Mouse (Mus musculus) myocyte (in vitro differentiated cells): ENCODE measurements at regions not wholly inside any gene's neighbourhood (a gene's known extent, or its start where the extent isn't known, plus 50 kb on each side); places are given as distances from the start of the nearest gene placed in this dataset.

Source experiments
- MYOD1 ChIP-seq, 3 experiments: IDR thresholded peaks; one replicate each; pipeline ENCODE4 v1.6.1; 2011; ENCODE audit warnings: control low read depth in 2 of 3, low read depth in 2 of 3, mild to moderate bottlenecking in 2 of 3, moderate library complexity in 1 of 3; ENCODE audit not compliant: insufficient read length in 2 of 3, control insufficient read depth in 1 of 3
- POLR2A ChIP-seq: IDR thresholded peaks from one replicate; pipeline ENCODE4 v1.6.1; 2011; ENCODE audit warnings: low read depth, mild to moderate bottlenecking, control low read depth, moderate library complexity; ENCODE audit not compliant: insufficient read length

DNA sequence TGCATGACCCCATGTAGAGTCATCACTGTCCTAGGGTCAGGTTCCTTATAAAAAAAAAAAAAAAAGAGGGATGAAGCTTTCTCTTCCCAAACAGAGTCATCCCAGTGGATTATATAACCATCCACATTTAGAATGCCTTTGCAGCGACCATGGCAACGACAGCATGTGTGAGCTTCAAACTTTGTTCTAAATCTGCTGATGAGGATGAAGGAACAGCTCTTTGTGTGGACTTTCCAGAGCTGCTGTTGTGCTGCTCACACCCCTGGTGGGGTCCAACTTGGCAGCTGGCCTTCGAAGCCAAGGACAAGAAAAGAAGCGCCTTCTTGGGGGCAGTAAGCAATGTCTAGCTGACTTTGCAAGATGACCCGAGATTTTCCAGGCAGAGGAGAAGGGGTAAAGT lies 115.6 kb upstream of the Ptprt start:
- TF ChIP-seq POLR2A (no peak), MYOD1 (IDR thresholded peaks at IDR 0.05; ENCODE audit: control insufficient read depth in 1 of 3, insufficient read length in 2 of 3, low read depth in 2 of 3) (no peak)
